Mouse (Mus musculus) monocyte, adult 5-6 weeks (primary cell): ENCODE measurements at regions not wholly inside any gene's neighbourhood (a gene's known extent, or its start where the extent isn't known, plus 50 kb on each side); places are given as distances from the start of the nearest gene placed in this dataset.

Experiments
- ATAC-seq: fragments of 153-309, 156-312 bp; replicated peaks from 2 replicates; pipeline ENCODE4 v1.8.0; 2017; ENCODE audit warnings: mild to moderate bottlenecking; ENCODE audit not compliant: low TSS enrichment, insufficient number of reproducible peaks, severe bottlenecking, poor library complexity, low FRiP score

DNA sequence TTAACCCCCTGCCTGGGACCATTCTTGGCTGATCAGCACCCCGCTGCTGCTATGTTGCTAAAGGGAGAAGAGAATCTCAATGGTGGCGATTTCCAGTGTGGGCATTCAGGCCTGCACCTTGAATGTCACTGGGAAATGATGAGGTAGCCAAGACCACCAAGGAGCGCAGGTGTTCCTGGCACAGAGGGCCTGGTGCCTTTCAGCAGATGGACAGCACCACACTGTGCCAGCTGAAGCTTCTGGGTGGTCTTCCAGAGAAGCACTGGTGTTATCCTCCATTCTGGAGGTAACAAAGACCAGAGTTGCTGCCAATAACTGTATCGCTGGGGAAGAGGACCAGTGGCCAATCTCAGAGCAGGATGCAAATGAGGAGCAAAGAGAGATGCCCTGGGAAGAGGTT is 338.5 kb downstream of the Lmo4 start:
- no peak for ATAC-seq

DNA sequence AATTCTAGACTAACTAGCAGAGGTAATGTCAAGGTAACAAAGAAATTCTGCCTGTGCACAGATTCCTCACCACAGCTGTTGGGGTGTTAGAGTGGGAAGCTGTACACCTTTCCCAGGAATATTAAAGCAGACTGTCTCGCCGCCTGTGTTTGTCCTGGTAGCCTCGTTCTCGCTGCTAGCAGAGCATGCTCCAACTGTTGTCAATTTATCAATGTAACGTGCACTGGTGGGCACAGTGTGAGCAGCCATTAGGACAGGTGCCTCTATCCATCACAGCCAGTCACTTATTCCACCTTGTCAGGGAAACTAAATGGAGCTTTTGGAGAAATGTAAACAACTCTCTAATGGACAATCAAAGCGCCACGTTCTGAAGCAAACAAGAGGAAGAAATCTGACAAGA is 339.4 kb downstream of the Lmo4 start:
- no peak for ATAC-seq

GRCm38 (mm10) chr3:143864490-143864889 is 340.5 kb downstream of the Lmo4 start:
- no peak for ATAC-seq

DNA sequence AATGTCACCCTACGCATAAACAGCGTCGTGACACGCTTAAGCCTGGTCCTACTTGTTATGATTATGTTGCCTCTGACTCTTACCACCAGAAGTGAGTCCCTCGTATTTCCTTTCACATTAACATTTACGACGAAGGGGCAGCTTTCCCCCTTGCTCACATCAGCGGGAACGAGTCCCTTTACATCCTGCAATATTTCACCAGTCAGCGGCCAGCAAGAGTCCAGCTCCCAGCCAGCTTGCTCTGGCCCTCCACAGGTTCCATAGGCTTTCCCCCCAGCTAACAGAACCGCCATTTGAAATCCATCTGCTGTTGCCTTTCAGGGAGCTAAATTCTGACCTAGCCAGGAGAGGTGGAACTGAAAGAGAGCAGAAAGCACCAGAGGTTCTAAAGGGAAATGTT is 342.5 kb downstream of the Lmo4 start:
- ATAC-seq, result no peak

DNA sequence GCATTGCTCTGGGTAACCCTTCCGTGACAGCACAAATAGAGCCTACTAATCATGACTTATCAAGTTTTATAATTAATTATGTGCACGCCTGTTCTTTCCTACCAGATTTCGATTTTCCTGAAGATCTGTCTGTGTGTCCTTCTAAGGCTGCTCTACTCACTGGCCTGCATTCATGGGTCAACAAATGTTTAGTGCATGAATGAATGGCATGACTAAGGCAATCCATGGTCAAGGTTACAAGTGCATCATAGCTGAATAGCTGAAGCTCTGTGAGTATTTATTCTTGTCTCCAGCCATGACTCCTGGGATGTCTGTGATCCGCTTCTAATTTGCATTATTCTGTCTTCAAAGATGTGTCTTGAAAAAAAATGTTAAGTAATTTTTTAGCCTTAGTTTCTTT is 343.2 kb downstream of the Lmo4 start:
- ATAC-seq, result no peak

- no peak for ATAC-seq
Observed at GRCm38 (mm10) chr3:143835611-143836240, 369.3 kb downstream of the Lmo4 start.

DNA sequence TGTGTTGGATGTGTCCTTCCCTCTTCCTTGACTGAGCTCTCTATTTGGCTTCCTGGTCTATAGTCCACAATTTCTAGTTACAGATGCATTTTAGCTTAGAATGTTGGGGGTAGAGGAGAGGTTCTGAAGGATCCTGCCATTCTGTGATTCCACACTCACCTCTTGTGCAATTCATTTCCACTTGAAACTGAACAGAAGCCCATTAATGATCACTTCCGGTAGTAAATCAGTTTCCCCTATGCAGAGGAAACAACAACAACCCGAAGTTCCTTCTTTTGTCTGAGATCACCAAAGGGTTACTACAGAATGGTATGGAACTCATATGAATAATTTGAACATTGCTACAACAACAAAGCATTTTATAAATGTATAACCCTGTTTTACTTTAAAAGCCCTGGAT is 370.3 kb downstream of the Lmo4 start:
- no peak for ATAC-seq

GRCm38 (mm10) chr3:143823395-143823777 is 381.6 kb downstream of the Lmo4 start:
- no peak for ATAC-seq

DNA sequence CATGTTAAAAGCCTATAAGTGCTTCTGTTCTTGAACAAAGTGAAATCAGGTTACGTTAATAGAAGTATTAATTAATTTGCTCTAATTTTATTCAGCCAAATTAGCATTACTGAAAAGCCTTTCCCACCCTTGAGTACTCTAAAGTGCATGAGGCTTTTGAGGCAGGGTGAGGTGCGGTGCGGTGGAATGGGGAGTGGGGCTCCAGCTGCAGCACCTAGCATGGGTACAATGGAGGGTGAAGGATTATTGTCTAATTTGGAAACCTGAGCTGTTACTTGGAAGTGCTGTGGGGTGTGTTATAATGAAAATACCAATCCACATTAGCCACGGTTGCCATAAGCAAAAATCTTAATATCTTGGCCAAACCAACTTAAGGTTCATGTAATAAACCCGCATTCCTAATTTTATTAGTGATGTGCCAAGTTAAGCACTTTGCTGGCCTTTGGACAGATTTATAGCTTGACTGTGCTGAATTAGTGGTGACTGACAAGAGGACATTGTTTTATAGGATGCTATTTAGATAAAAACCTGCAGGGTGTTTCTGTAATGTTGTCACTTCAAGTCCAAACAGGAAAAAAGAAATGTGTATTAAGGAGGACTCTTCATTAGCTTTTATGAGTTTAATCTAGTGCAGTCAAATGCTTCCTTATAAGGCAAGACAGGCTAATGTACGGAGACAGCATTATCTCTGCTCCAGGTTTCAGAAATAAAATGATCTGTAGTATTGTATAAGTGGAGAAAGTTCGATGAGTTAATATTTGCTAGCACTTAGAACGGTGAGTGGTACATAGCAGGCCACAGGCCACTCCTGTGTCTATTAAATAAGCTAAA is 382.2 kb downstream of the Lmo4 start:
- ATAC-seq, result no peak

GRCm38 (mm10) chr3:143807544-143807943 is 397.5 kb downstream of the Lmo4 start:
- ATAC-seq, result no peak

DNA sequence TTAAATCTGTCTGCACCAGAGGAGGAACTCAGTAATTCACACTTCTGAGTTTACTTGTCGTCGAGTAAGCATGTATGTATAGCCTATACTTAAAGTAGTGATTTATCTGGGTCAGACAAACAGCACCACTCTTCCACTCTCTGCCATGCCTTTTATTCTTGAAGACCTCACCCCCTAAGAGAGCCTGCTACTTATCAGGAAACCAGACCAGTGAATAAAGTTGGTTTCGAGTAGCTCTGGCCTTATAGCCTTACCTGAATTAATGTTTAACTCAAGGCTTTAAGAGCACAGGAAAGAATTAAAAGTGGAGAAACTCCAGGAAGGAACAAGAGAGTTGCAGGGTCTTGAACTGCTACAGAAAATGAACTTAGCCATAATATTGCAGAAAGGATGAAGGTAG is 398.1 kb downstream of the Lmo4 start:
- ATAC-seq, result no peak

DNA sequence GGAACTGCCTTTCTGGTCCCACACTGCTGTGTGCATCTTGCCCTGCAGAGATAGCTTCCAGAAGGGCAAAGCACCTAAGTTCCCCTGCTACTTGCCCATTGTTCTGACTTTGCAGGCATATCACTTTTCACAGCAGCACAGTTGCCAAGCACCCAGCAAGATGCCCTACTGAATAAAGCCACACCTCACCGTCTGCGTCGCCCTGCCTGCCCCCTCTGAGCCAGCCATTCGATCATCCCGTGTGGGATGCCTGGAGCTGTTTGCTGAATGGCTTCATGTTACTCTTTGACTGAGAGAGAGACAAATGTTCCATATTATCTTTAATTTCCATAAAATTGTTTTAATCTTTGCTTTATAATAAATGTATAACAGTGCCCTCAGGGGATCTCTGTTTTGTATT is 407.2 kb downstream of the Lmo4 start:
- ATAC-seq, result no peak

DNA sequence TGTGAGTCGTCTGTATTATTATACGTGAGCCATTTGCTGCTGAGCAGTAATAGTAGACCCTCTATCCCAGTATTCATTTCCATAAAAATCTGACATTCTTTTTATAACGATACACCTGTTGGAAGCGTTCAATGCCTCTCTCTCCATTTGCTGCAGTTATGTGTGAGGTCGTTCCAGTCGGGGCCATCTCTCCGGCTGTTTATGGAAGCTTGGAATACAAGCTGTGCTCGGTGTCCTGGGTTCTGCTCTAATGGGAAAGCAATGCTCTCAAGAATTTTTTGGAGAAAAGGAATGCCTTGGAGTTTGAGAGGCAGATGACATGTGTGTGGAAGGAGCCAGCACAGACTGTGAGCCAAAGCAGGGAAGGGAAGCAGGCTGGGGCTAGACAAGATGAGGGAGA is 414.1 kb downstream of the Lmo4 start:
- ATAC-seq, result no peak

- ATAC-seq, result no peak
Observed at GRCm38 (mm10) chr3:143789932-143790570, 415.0 kb downstream of the Lmo4 start.

DNA sequence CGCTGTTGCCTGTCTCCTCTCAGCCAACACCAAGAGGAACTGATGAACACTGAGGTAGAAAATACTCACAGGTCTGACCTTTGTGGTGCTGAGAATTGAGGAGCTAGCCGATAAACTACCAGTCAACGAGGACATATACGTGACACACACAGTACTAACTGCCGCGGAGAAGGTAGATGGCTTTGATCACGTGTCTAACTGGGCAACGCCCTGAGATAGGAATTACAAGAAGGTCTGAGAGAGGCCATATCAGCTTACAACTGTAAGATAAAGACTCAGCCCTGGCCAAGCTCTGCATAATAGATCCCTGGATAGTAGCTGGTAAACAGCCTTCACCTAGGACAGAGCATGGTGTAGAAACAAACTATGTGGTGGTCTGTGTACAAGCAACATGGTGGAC is 418.1 kb downstream of the Lmo4 start:
- ATAC-seq, result no peak

- ATAC-seq, result no peak
Observed at GRCm38 (mm10) chr3:143784353-143784791, 420.6 kb downstream of the Lmo4 start.

GRCm38 (mm10) chr3:143778161-143778560 is 426.9 kb downstream of the Lmo4 start:
- ATAC-seq, result no peak

- ATAC-seq, result no peak
Observed at GRCm38 (mm10) chr3:143759337-143759736, 445.7 kb downstream of the Lmo4 start.

DNA sequence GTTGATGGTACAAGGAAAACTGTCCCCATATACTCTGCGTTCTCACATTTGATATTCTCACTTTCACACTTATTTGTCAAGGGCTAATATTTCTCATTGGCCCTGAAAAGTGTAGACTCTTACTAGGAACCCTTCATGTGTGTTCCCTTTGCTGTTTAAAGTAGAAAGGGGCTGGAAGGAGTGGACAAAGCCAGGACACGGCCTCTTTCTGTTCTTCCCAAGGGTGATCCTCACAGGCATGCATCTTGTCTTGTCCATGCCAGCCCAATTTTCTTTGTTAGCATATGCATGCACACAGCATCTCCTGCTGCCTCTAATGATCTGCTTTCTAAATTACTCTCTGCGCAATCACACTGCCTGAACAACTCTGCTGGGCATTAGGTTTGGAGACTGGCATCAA is 451.8 kb downstream of the Lmo4 start:
- no peak for ATAC-seq

- ATAC-seq, result no peak
Observed at GRCm38 (mm10) chr3:143752660-143753059, 452.4 kb downstream of the Lmo4 start.
